Mouse (Mus musculus) cerebellum, adult 8-10 months (tissue): ENCODE measurements around the gene Glb1l2.
A peak's percentile ranks its signal among the peaks of the same experiment; 100 is the strongest.

ENCODE experiments used
- DNase-seq: peaks from one replicate; pipeline ENCODE4 v3.0.0; 2022

The Glb1l2 gene

GRCm38 (mm10) chr9:26805935-26806666, at the start of gene Glb1l2:
Glb1l2 (minus strand) TSS chr9:26806468.
- peak; percentile 42 for DNase-seq

- DNase-seq = no peak
These were observed 24.8 kb upstream of the Glb1l2 start for GRCm38 (mm10) chr9:26831089-26831488.

GRCm38 (mm10) chr9:26819942-26820341, 13.7 kb upstream of the Glb1l2 start:
- DNase-seq = no peak

- no peak for DNase-seq
These were observed 2.5 kb upstream of the Glb1l2 start for GRCm38 (mm10) chr9:26808735-26809134.

- no peak for DNase-seq
These were observed 1.9 kb downstream of the Glb1l2 start for GRCm38 (mm10) chr9:26804321-26804720.

GRCm38 (mm10) chr9:26800357-26800756, 5.9 kb downstream of the Glb1l2 start:
- no peak for DNase-seq

- DNase-seq = no peak
These were observed 7.5 kb downstream of the Glb1l2 start for GRCm38 (mm10) chr9:26798731-26799130.

- no peak for DNase-seq
These were observed 8.1 kb downstream of the Glb1l2 start for GRCm38 (mm10) chr9:26798205-26798604.

GRCm38 (mm10) chr9:26792829-26793228, 13.4 kb downstream of the Glb1l2 start:
- no peak for DNase-seq

- DNase-seq = no peak
These were observed 22.8 kb downstream of the Glb1l2 start for GRCm38 (mm10) chr9:26783414-26783975.

- DNase-seq = no peak
These were observed 27.8 kb downstream of the Glb1l2 start for GRCm38 (mm10) chr9:26778421-26778820.

- DNase-seq = peak; percentile 48
These were observed 30.0 kb downstream of the Glb1l2 start for GRCm38 (mm10) chr9:26776122-26776902.

GRCm38 (mm10) chr9:26775700-26776099, 30.6 kb downstream of the Glb1l2 start:
- no peak for DNase-seq

GRCm38 (mm10) chr9:26768181-26768580, 38.1 kb downstream of the Glb1l2 start:
- no peak for DNase-seq

GRCm38 (mm10) chr9:26762477-26762876, 43.8 kb downstream of the Glb1l2 start:
- no peak for DNase-seq

- no peak for DNase-seq
These were observed 45.7 kb downstream of the Glb1l2 start for GRCm38 (mm10) chr9:26760576-26760975.

GRCm38 (mm10) chr9:26760081-26760480, 46.2 kb downstream of the Glb1l2 start:
- peak; percentile 35 for DNase-seq

GRCm38 (mm10) chr9:26748893-26749292, 57.4 kb downstream of the Glb1l2 start:
- DNase-seq = no peak

GRCm38 (mm10) chr9:26747121-26747520, 59.1 kb downstream of the Glb1l2 start:
- DNase-seq = no peak

- DNase-seq = no peak
These were observed 63.5 kb downstream of the Glb1l2 start for GRCm38 (mm10) chr9:26742817-26743216.

- DNase-seq = peak; percentile 6
These were observed 69.2 kb downstream of the Glb1l2 start for GRCm38 (mm10) chr9:26737116-26737515.

- DNase-seq = peak; percentile 5
These were observed 72.3 kb downstream of the Glb1l2 start for GRCm38 (mm10) chr9:26733986-26734385.

GRCm38 (mm10) chr9:26733206-26733891, 72.9 kb downstream of the Glb1l2 start, which contains the start of gene B3gat1:
B3gat1 (plus strand) TSS chr9:26733728.
- DNase-seq = peak; percentile 11
